Mouse (Mus musculus) liver, postnatal 0 days (tissue): ENCODE measurements at regions not wholly inside any gene's neighbourhood (a gene's known extent, or its start where the extent isn't known, plus 50 kb on each side); places are given as distances from the start of the nearest gene placed in this dataset.

ENCODE experiments used
- CTCF ChIP-seq: sonication (generic); IDR thresholded peaks from 2 replicates; pipeline ENCODE4 v1.5.1; 2016; ENCODE audit warnings: antibody characterized with exemption, low read depth
- EP300 ChIP-seq: IDR thresholded peaks from 2 replicates; pipeline ENCODE4 v1.6.1; 2016; ENCODE audit warnings: antibody characterized with exemption, low read depth, mild to moderate bottlenecking

DNA sequence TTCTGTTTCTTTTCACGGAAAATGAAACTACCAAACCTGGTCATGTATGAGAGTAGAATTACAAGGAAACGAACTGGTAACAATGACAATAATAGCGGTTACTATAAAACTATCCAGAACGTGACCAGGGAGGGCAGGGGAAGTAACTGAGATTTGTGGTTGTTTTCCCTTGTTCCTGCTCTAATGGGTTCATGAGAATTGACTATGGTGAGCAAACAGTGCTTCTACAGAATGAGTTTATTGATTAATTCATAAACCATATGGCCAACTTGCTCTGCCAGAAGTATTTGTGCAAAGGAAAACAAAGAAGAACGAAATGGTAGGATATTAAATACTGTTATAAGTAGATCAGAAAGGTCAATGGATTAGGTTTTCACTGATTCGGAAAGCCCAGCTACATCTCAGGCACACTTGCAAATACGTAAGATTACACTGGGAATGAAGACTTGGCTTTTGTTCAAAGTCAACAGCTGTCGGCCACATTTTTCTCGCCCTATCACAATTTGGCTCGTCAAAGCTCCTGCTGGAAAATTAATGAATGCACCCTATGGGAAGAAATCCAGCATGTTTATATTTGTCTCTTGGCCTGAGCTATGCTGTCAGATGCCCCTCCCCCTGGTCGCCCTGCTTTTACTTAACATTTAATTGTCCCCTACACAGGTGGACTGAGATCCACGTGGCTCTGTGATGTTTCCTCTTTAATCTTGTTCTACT, 73.6 kb upstream of the Tent5a start:
- TF ChIP-seq CTCF (no peak), EP300 (no peak)
